Mouse (Mus musculus) kidney, adult 2 months (tissue): Measurements from ENCODE around the gene Gm37240. TPM values are rescaled to one million over a fixed set of nuclear protein-coding genes. Genes with fewer than 3 reads are reported as not detected.

ENCODE experiments used
- DNase-seq: peaks from one replicate; pipeline ENCODE4 v3.0.0; 2021
- H3K27ac ChIP-seq: fragments of 200-500 bp; 2 replicates; pipeline ENCODE4 v1.5.1; 2012; ENCODE audit warnings: low read depth, low read length, control low read depth, inconsistent platforms; ENCODE audit not compliant: insufficient read depth
- H3K27me3 ChIP-seq: fragments of 200-500 bp; replicated peaks from 2 replicates; pipeline ENCODE4 v1.6.1; 2012; ENCODE audit warnings: mild to moderate bottlenecking, moderate library complexity, low read length, inconsistent platforms; ENCODE audit not compliant: control insufficient read depth, insufficient read depth
- H3K36me3 ChIP-seq: fragments of 200-500 bp; 2 replicates; pipeline ENCODE4 v1.6.1; 2012; ENCODE audit warnings: mild to moderate bottlenecking, moderate library complexity, low read length, inconsistent platforms; ENCODE audit not compliant: control insufficient read depth, insufficient read depth
- H3K4me1 ChIP-seq: fragments of 200-500 bp; 2 replicates; pipeline ENCODE4 v1.6.1; 2011; ENCODE audit warnings: low read length; ENCODE audit not compliant: control insufficient read depth, insufficient read depth
- H3K4me3 ChIP-seq: fragments of 200-500 bp; 2 replicates; pipeline ENCODE4 v1.5.1; 2011; ENCODE audit warnings: mild to moderate bottlenecking, low read depth, low read length, control low read depth; ENCODE audit not compliant: insufficient read depth
- CTCF ChIP-seq: fragments of 200-500 bp; conservative IDR thresholded peaks from 2 replicates; pipeline ENCODE4 v1.5.1; 2011; ENCODE audit warnings: low read depth, mild to moderate bottlenecking, control low read depth, low read length, moderate library complexity, mixed read lengths; ENCODE audit not compliant: insufficient read depth, insufficient read length
- POLR2A ChIP-seq: fragments of 200-500 bp; IDR thresholded peaks from one replicate; pipeline ENCODE4 v1.6.1; 2011; ENCODE audit warnings: low read depth, low read length, control low read depth
- WGBS: fragments of 180-500 bp; shearing (Covaris S2); methylation state at CpG from one replicate; pipeline ENCODE4 v1.1.7; 2018; 5-methylcytosine and 5-hydroxymethylcytosine counted together
- polyA plus RNA-seq: library from polyadenylated mRNA; depleted of rRNA; stranded (reverse); fragments of >200 nt; gene quantifications from 2 replicates; pipeline ENCODE4 v1.2.3, GENCODE M21; 2012

The Gm37240 gene
- polyA plus RNA-seq, 1 experiment = 5.5 TPM

GRCm38 (mm10) chr3:84693886-84694285, 1193.4 kb downstream of the Gm37240 start:
- Histone ChIP-seq H3K4me1 (no peaks in the 10 kb centered on the region), H3K4me3 (no peak overlapping the region), H3K27ac (no peak overlapping the region), H3K27me3 (no peaks in the 10 kb centered on the region), H3K36me3 (no peaks in the 10 kb centered on the region)
- no peak for DNase-seq
- WGBS = 80% methylated on average over 10 of the region's 10 CpGs
- TF ChIP-seq POLR2A (no peak), CTCF (no peak)

- H3K27ac ChIP-seq = no peak overlapping the region
- H3K36me3 ChIP-seq = no peaks in the 10 kb centered on the region
- WGBS = 40% methylated on average over 4 of the region's 4 CpGs
- H3K4me3 ChIP-seq = no peak overlapping the region
- no peak for TF ChIP-seq POLR2A
- no peak for TF ChIP-seq CTCF
- peak; percentile 57 for DNase-seq
- no peaks in the 10 kb centered on the region for H3K27me3 ChIP-seq
- H3K4me1 ChIP-seq = no peaks in the 10 kb centered on the region
These were observed 1194.6 kb downstream of the Gm37240 start for GRCm38 (mm10) chr3:84692647-84693199.

- 74% methylated on average over 7 of the region's 7 CpGs for WGBS
- H3K4me3 ChIP-seq = no peak overlapping the region
- H3K27ac ChIP-seq = no peak overlapping the region
- no peak for DNase-seq
- no peaks in the 10 kb centered on the region for H3K4me1 ChIP-seq
- TF ChIP-seq CTCF = no peak
- no peaks in the 10 kb centered on the region for H3K36me3 ChIP-seq
- no peaks in the 10 kb centered on the region for H3K27me3 ChIP-seq
These were observed 1197.1 kb downstream of the Gm37240 start for GRCm38 (mm10) chr3:84690091-84690771.

GRCm38 (mm10) chr3:84689656-84690055, 1197.7 kb downstream of the Gm37240 start:
- TF ChIP-seq CTCF (no peak), POLR2A (no peak)
- DNase-seq = no peak
- no peaks in the 10 kb centered on the region for H3K36me3 ChIP-seq
- WGBS = 89% methylated on average over 2 of the region's 2 CpGs
- H3K27ac ChIP-seq = no peak overlapping the region
- H3K4me3 ChIP-seq = no peak overlapping the region
- H3K27me3 ChIP-seq = no peaks in the 10 kb centered on the region
- H3K4me1 ChIP-seq = no peaks in the 10 kb centered on the region

- 62% methylated on average over 5 of the region's 5 CpGs for WGBS
- DNase-seq = peak; percentile 8
These were observed 1199.1 kb downstream of the Gm37240 start for GRCm38 (mm10) chr3:84688176-84688575.

GRCm38 (mm10) chr3:84687488-84687846, 1199.9 kb downstream of the Gm37240 start:
- Histone ChIP-seq H3K27ac (no peak overlapping the region), H3K4me1 (no peaks in the 10 kb centered on the region), H3K27me3 (no peaks in the 10 kb centered on the region), H3K36me3 (no peaks in the 10 kb centered on the region), H3K4me3 (no peak overlapping the region)
- TF ChIP-seq POLR2A = no peak
- TF ChIP-seq CTCF = no peak
- no peak for DNase-seq
- 81% methylated on average over 2 of the region's 2 CpGs for WGBS

More at GRCm38 (mm10) chr3:84688176-84688575, 1199.1 kb downstream of the Gm37240 start:
- H3K4me3 ChIP-seq = no peak overlapping the region
- H3K4me1 ChIP-seq = no peaks in the 10 kb centered on the region
- no peaks in the 10 kb centered on the region for H3K36me3 ChIP-seq
- H3K27me3 ChIP-seq = no peaks in the 10 kb centered on the region
- no peak overlapping the region for H3K27ac ChIP-seq
- TF ChIP-seq POLR2A (no peak), CTCF (peak; percentile 29; the same call in 1 of the 2 replicates)

GRCm38 (mm10) chr3:84686799-84687487, 1200.4 kb downstream of the Gm37240 start:
- TF ChIP-seq CTCF = no peak
- no peak for TF ChIP-seq POLR2A
- Histone ChIP-seq H3K27ac (no peak overlapping the region), H3K4me1 (no peaks in the 10 kb centered on the region), H3K36me3 (no peaks in the 10 kb centered on the region), H3K4me3 (no peak overlapping the region), H3K27me3 (no peaks in the 10 kb centered on the region)
- WGBS = 78% methylated on average over 7 of the region's 7 CpGs
- DNase-seq = no peak
